Mouse (Mus musculus): Measurements from ENCODE around the gene Cln6. TPM values are rescaled to one million over a fixed set of nuclear protein-coding genes. Genes with fewer than 3 reads are reported as not detected.
"Not testable (repeated sequence)": the region's sequence is repeated elsewhere in the genome, so short reads cannot be mapped to it uniquely, and the experiment has no call there.

Gene Cln6
- polyA plus RNA-seq, 1 experiment from 2014 or later = 12.1 TPM

GRCm38 (mm10) chr9:62860102-62860501, 21.5 kb downstream of the Cln6 start:
- H3K36me3 ChIP-seq (replicated peaks); H3K27me3 ChIP-seq (replicated peaks; ENCODE audit: low read depth, poor library complexity, severe bottlenecking); H3K9me3 ChIP-seq; H3K27ac ChIP-seq (replicated peaks); DNase-seq (ENCODE audit: low spot score); H3K4me3 ChIP-seq: not testable (repeated sequence)
- peaks cover 29% of the 10 kb centered on the region for H3K4me1 ChIP-seq
- 57% methylated on average over 7 of the region's 7 CpGs for WGBS

- WGBS = 60% methylated on average over 4 of the region's 4 CpGs
- H3K27ac ChIP-seq (replicated peaks) = no peak overlapping the region
Observed at GRCm38 (mm10) chr9:62860866-62861265, 22.3 kb downstream of the Cln6 start.

GRCm38 (mm10) chr9:62869236-62869635, 30.7 kb downstream of the Cln6 start:
- H3K9me3 ChIP-seq; H3K27ac ChIP-seq (replicated peaks): not testable (repeated sequence)
- WGBS = 92% methylated on average over 4 of the region's 4 CpGs

More at GRCm38 (mm10) chr9:62860866-62861265, 22.3 kb downstream of the Cln6 start:
- Histone ChIP-seq H3K36me3 (replicated peaks) (no peaks in the 10 kb centered on the region), H3K9me3 (no peaks in the 10 kb centered on the region), H3K27me3 (replicated peaks; ENCODE audit: low read depth, poor library complexity, severe bottlenecking) (peaks cover 5% of the 10 kb centered on the region; the same call in 1 of the 2 replicates), H3K4me1 (peaks cover 29% of the 10 kb centered on the region), H3K4me3 (no peak overlapping the region)
- DNase-seq (ENCODE audit: low spot score) = no peak

GRCm38 (mm10) chr9:62870728-62871127, 32.1 kb downstream of the Cln6 start:
- no peaks in the 10 kb centered on the region for H3K36me3 ChIP-seq (replicated peaks)
- H3K27ac ChIP-seq (replicated peaks) = no peak overlapping the region
- H3K27me3 ChIP-seq (replicated peaks; ENCODE audit: low read depth, poor library complexity, severe bottlenecking) = no peaks in the 10 kb centered on the region
- no peaks in the 10 kb centered on the region for H3K9me3 ChIP-seq
- peaks cover 9% of the 10 kb centered on the region; the same call in 1 of the 2 replicates for H3K4me1 ChIP-seq
- DNase-seq (ENCODE audit: low spot score) = no peak
- H3K4me3 ChIP-seq = no peak overlapping the region

More at GRCm38 (mm10) chr9:62869236-62869635, 30.7 kb downstream of the Cln6 start:
- H3K27me3 ChIP-seq (replicated peaks; ENCODE audit: low read depth, poor library complexity, severe bottlenecking); H3K4me1 ChIP-seq; H3K36me3 ChIP-seq (replicated peaks); H3K4me3 ChIP-seq; DNase-seq (ENCODE audit: low spot score): not testable (repeated sequence)

GRCm38 (mm10) chr9:62876966-62877616, 38.5 kb downstream of the Cln6 start:
- DNase-seq (ENCODE audit: low spot score) = no peak
- H3K9me3 ChIP-seq = no peaks in the 10 kb centered on the region
- no peak overlapping the region for H3K27ac ChIP-seq (replicated peaks)
- H3K4me3 ChIP-seq = no peak overlapping the region
- no peaks in the 10 kb centered on the region for H3K27me3 ChIP-seq (replicated peaks; ENCODE audit: low read depth, poor library complexity, severe bottlenecking)
- WGBS = 83% methylated on average over 7 of the region's 7 CpGs
- peaks cover 8% of the 10 kb centered on the region; the same call in 1 of the 2 replicates for H3K4me1 ChIP-seq
- peaks cover 20% of the 10 kb centered on the region for H3K36me3 ChIP-seq (replicated peaks)

- no peak overlapping the region for H3K4me3 ChIP-seq
- no peaks in the 10 kb centered on the region for H3K9me3 ChIP-seq
- DNase-seq (ENCODE audit: low spot score) = no peak
- WGBS = 87% methylated on average over 2 of the region's 2 CpGs
- peaks cover 27% of the 10 kb centered on the region for H3K36me3 ChIP-seq (replicated peaks)
- H3K27me3 ChIP-seq (replicated peaks; ENCODE audit: low read depth, poor library complexity, severe bottlenecking) = no peaks in the 10 kb centered on the region
- H3K27ac ChIP-seq (replicated peaks) = no peak overlapping the region
- peaks cover 8% of the 10 kb centered on the region; the same call in 1 of the 2 replicates for H3K4me1 ChIP-seq
Observed at GRCm38 (mm10) chr9:62877825-62878224, 39.2 kb downstream of the Cln6 start.

GRCm38 (mm10) chr9:62881871-62882270, 43.3 kb downstream of the Cln6 start:
- Histone ChIP-seq H3K36me3 (replicated peaks) (peaks cover 64% of the 10 kb centered on the region), H3K4me3 (no peak overlapping the region), H3K27me3 (replicated peaks; ENCODE audit: low read depth, poor library complexity, severe bottlenecking) (no peaks in the 10 kb centered on the region), H3K9me3 (no peaks in the 10 kb centered on the region), H3K27ac (replicated peaks) (no peak overlapping the region), H3K4me1 (0 out of 2 replicates have a peak, but pooled peaks cover 6% of the 10 kb centered on the region)
- WGBS = 82% methylated on average over 12 of the region's 12 CpGs
- DNase-seq (ENCODE audit: low spot score) = no peak

- no peak for DNase-seq (ENCODE audit: low spot score)
- no peak overlapping the region for H3K27ac ChIP-seq (replicated peaks)
- no peaks in the 10 kb centered on the region for H3K9me3 ChIP-seq
- peaks cover 56% of the 10 kb centered on the region for H3K36me3 ChIP-seq (replicated peaks)
- H3K4me1 ChIP-seq = no peaks in the 10 kb centered on the region
- 82% methylated on average over 1 of the region's 1 CpGs for whole genome bisulfite sequencing
- no peaks in the 10 kb centered on the region for H3K27me3 ChIP-seq (replicated peaks; ENCODE audit: low read depth, poor library complexity, severe bottlenecking)
- no peak overlapping the region for H3K4me3 ChIP-seq
Observed at GRCm38 (mm10) chr9:62894486-62894885, 55.9 kb downstream of the Cln6 start.

Other genes with a start within 250 kb of the Cln6 start
- gene Itga11, start 161.0 kb upstream of the Cln6 start, polyA plus RNA-seq (2016; fragmentation: Nextera tagmentation; extraction: Ambion mirVana) = 2.0 and 2.2 TPM in 2 replicates
- gene Fem1b, start 26.9 kb upstream of the Cln6 start, polyA plus RNA-seq (2016; fragmentation: Nextera tagmentation; extraction: Ambion mirVana) = 30.2 and 30.3 TPM in 2 replicates
- gene Calml4, start 19.3 kb downstream of the Cln6 start, polyA plus RNA-seq (2016; fragmentation: Nextera tagmentation; extraction: Ambion mirVana) = 0.36 and 0.67 TPM in 2 replicates
- 50.4 and 52.1 TPM in 2 replicates for gene Pias1, start 149.1 kb downstream of the Cln6 start, polyA plus RNA-seq (2016; fragmentation: Nextera tagmentation; extraction: Ambion mirVana)